Mouse (Mus musculus) gastrocnemius, postnatal 25 days (tissue): Measurements from ENCODE around the gene Smarca2. TPM values are rescaled to one million over a fixed set of nuclear protein-coding genes. Genes with fewer than 3 reads are reported as not detected.

Experiments used
- DNase-seq: peaks from one replicate; pipeline ENCODE4 v3.0.0; 2022
- total RNA-seq, 2 experiments: library from RNA; stranded (reverse); gene quantifications; 1 replicate in 1 of 2; 2 replicates in 1 of 2; pipeline ENCODE4 v1.2.3; 2021

Smarca2 gene
- total RNA-seq, 2 experiments from 2014 or later = 38.4 to 40.9 TPM

GRCm38 (mm10) chr19:26747571-26748539 is 143.0 kb downstream of the Smarca2 start:
- DNase-seq = peak; percentile 60

GRCm38 (mm10) chr19:26748676-26749075 is 143.8 kb downstream of the Smarca2 start:
- DNase-seq = no peak

GRCm38 (mm10) chr19:26749427-26750137 is 144.7 kb downstream of the Smarca2 start:
- DNase-seq = no peak

- DNase-seq = no peak
Measured at GRCm38 (mm10) chr19:26752611-26753163, 147.8 kb downstream of the Smarca2 start.

- no peak for DNase-seq
Measured at GRCm38 (mm10) chr19:26753266-26753872, 148.5 kb downstream of the Smarca2 start.

- DNase-seq = no peak
Measured at GRCm38 (mm10) chr19:26754016-26754794, 149.4 kb downstream of the Smarca2 start.

GRCm38 (mm10) chr19:26755991-26756390 is 151.1 kb downstream of the Smarca2 start:
- no peak for DNase-seq

GRCm38 (mm10) chr19:26756399-26756798 is 151.5 kb downstream of the Smarca2 start:
- no peak for DNase-seq

GRCm38 (mm10) chr19:26758156-26758555 is 153.3 kb downstream of the Smarca2 start:
- no peak for DNase-seq

GRCm38 (mm10) chr19:26758620-26759019 is 153.8 kb downstream of the Smarca2 start:
- peak; percentile 22 for DNase-seq

- DNase-seq = no peak
Measured at GRCm38 (mm10) chr19:26759295-26759694, 154.4 kb downstream of the Smarca2 start.

- no peak for DNase-seq
Measured at GRCm38 (mm10) chr19:26761257-26761656, 156.4 kb downstream of the Smarca2 start.

- DNase-seq = no peak
Measured at GRCm38 (mm10) chr19:26765483-26765882, 160.6 kb downstream of the Smarca2 start.

GRCm38 (mm10) chr19:26767454-26767853 is 162.6 kb downstream of the Smarca2 start:
- no peak for DNase-seq

GRCm38 (mm10) chr19:26767941-26768340 is 163.1 kb downstream of the Smarca2 start:
- DNase-seq = no peak

- no peak for DNase-seq
Measured at GRCm38 (mm10) chr19:26768846-26769245, 164.0 kb downstream of the Smarca2 start.

GRCm38 (mm10) chr19:26769609-26770500 is 165.0 kb downstream of the Smarca2 start:
- no peak for DNase-seq

- no peak for DNase-seq
Measured at GRCm38 (mm10) chr19:26770592-26770991, 165.7 kb downstream of the Smarca2 start.

GRCm38 (mm10) chr19:26772051-26772583 is 167.3 kb downstream of the Smarca2 start:
- no peak for DNase-seq
